16 mouse cellular contexts compared by ENCODE assay signal in genomic region chr2:26147706-26148370, GRCm38 (mm10). TPM values are rescaled to one million over a fixed set of nuclear protein-coding genes. Genes with fewer than 3 reads are reported as not detected.
A peak's percentile ranks its signal among the peaks of the same experiment; 100 is the strongest.
DNase-seq lines count a peak whose midpoint lies in the region; ATAC-seq and TF ChIP-seq lines count a peak whose summit lies in the region.
"Had no signal": no experiment of that assay in that cellular context is flagged by ENCODE, and none has a peak within 500 bp of the region (broad histone marks: within the 10 kb centered on the region; RNA-seq: fewer than 3 reads in every experiment).

No protein-coding gene starts in this region.

- TF ChIP-seq EP300 in stomach, postnatal 0 days (optimal IDR thresholded peaks at IDR 0.05), result no peak

- peak; percentile 32 for DNase-seq in gastrocnemius, adult 18-20 months (ENCODE audit: low spot score)
- no peak for DNase-seq in gastrocnemius, postnatal 14 days
- no peak for DNase-seq in limb, embryonic 10.5 days (ENCODE audit: low spot score)
- peak; percentile 62 for DNase-seq in embryo, embryonic 11 days
- DNase-seq in stomach, postnatal 0 days (ENCODE audit: low spot score), result no peak
- DNase-seq in cerebellum, postnatal 14 days, result no peak
- DNase-seq in heart, adult 9 months (ENCODE audit: low spot score in 2 of 2), result no peak
- DNase-seq: adrenal gland, adult 2 months; heart, postnatal 4 days; liver; lung, embryonic 14.5 days; spleen, adult 18-20 months had no signal

- peaks cover 13% of the 10 kb centered on the region; the same call in 1 of the 2 replicates for H3K4me1 ChIP-seq in limb, embryonic 12.5 days (replicated peaks)
- peaks cover 20% of the 10 kb centered on the region for H3K4me1 ChIP-seq in limb, embryonic 10.5 days
- H3K4me1 ChIP-seq in stomach, postnatal 0 days (replicated peaks; ENCODE audit: control insufficient read depth, insufficient read depth), result peaks cover 3% of the 10 kb centered on the region; the same call in 1 of the 2 replicates

- no peak overlapping the region for H3K4me3 ChIP-seq in limb, embryonic 12.5 days (replicated peaks)
- no peak overlapping the region for H3K4me3 ChIP-seq in limb, embryonic 10.5 days
- no peak overlapping the region for H3K4me3 ChIP-seq in stomach, postnatal 0 days (ENCODE audit: low read depth, low read length)
- H3K4me3 ChIP-seq: forebrain, embryonic 12.5 days; heart, embryonic 10.5 days; intestine, embryonic 15.5 days had no signal

- no peaks in the 10 kb centered on the region; the same call in 1 of the 2 replicates for H3K27me3 ChIP-seq in limb, embryonic 12.5 days
- no peaks in the 10 kb centered on the region for H3K27me3 ChIP-seq in limb, embryonic 10.5 days (ENCODE audit: low read depth, poor library complexity, severe bottlenecking)
- H3K27me3 ChIP-seq in stomach, postnatal 0 days (ENCODE audit: control insufficient read depth, insufficient read depth, low read length), result no peaks in the 10 kb centered on the region
- H3K27me3 ChIP-seq: forebrain, embryonic 12.5 days; intestine, embryonic 15.5 days had no signal

- H3K4me2 ChIP-seq in limb, embryonic 12.5 days, result no peak overlapping the region
- H3K4me2 ChIP-seq in stomach, postnatal 0 days (replicated peaks; ENCODE audit: low read depth), result no peak overlapping the region
- H3K4me2 ChIP-seq: forebrain, embryonic 12.5 days; intestine, embryonic 15.5 days; lung, embryonic 14.5 days had no signal

- intact Hi-C loops in gastrocnemius, postnatal 14 days (cut with DNase I; ENCODE audit: low total_unique reads), result no loop called here

- TF ChIP-seq CTCF in stomach, postnatal 0 days (IDR thresholded peaks at IDR 0.05; ENCODE audit: low read depth), result no peak

- no peaks in the 10 kb centered on the region for H3K36me3 ChIP-seq in limb, embryonic 12.5 days
- no peaks in the 10 kb centered on the region for H3K36me3 ChIP-seq in limb, embryonic 10.5 days
- H3K36me3 ChIP-seq in stomach, postnatal 0 days (ENCODE audit: control insufficient read depth, insufficient read depth, low read length), result no peaks in the 10 kb centered on the region
- H3K36me3 ChIP-seq: forebrain, embryonic 12.5 days; heart, embryonic 10.5 days; intestine, embryonic 15.5 days had no signal

- 29% methylated on average over 7 of the region's 7 CpGs for WGBS in limb, embryonic 12.5 days
- WGBS in limb, embryonic 10.5 days, result 42% methylated on average over 7 of the region's 7 CpGs
- 37% methylated on average over 7 of the region's 7 CpGs for WGBS in stomach, postnatal 0 days

- no peak overlapping the region for H3K27ac ChIP-seq in limb, embryonic 12.5 days
- H3K27ac ChIP-seq in limb, embryonic 10.5 days, result no peak overlapping the region
- no peak overlapping the region for H3K27ac ChIP-seq in stomach, postnatal 0 days (replicated peaks)
- H3K27ac ChIP-seq: forebrain, embryonic 12.5 days; heart, embryonic 10.5 days; intestine, embryonic 15.5 days had no signal

- ATAC-seq in limb, embryonic 12.5 days (ENCODE audit: insufficient number of reproducible peaks, insufficient read depth, low FRiP score, low TSS enrichment, low read depth), result no peak
- ATAC-seq in stomach, postnatal 0 days (ENCODE audit: low FRiP score, low TSS enrichment), result peak; percentile 39; the same call in 1 of the 2 replicates
- ATAC-seq: intestine, embryonic 15.5 days had no signal

- H3K9me3 ChIP-seq in limb, embryonic 12.5 days, result no peaks in the 10 kb centered on the region
- no peaks in the 10 kb centered on the region for H3K9me3 ChIP-seq in limb, embryonic 10.5 days (replicated peaks)
- no peaks in the 10 kb centered on the region for H3K9me3 ChIP-seq in stomach, postnatal 0 days (ENCODE audit: control insufficient read depth, low read length)
- H3K9me3 ChIP-seq: forebrain, embryonic 12.5 days; heart, embryonic 10.5 days; intestine, embryonic 15.5 days had no signal

- H3K9ac ChIP-seq in limb, embryonic 12.5 days (replicated peaks), result 0 out of 2 replicates have a peak overlapping the region, but pooled peaks have one; percentile 23
- H3K9ac ChIP-seq in stomach, postnatal 0 days (ENCODE audit: low read length), result 0 out of 2 replicates have a peak overlapping the region, but pooled peaks have one; percentile 23
- H3K9ac ChIP-seq: forebrain, embryonic 12.5 days; intestine, embryonic 15.5 days; lung, embryonic 14.5 days had no signal

RNA-seq across cellular contexts. Expression of gene Nacc2, which starts 24.8 kb away (rescaled TPM):
- 10 to 100 TPM; 23.4 to 24.5 TPM for total RNA-seq in gastrocnemius, adult 18-20 months (2021)
- total RNA-seq in gastrocnemius, postnatal 14 days (2021), result 10 to 100 TPM; 12.3 to 18.4 TPM
- 4.7 TPM in 2 replicates for polyA plus RNA-seq in limb, embryonic 12.5 days (2016; fragmentation: Nextera tagmentation; extraction: Ambion mirVana)
- 3.2 and 3.6 TPM in 2 replicates for polyA plus RNA-seq in limb, embryonic 10.5 days (2016; fragmentation: Nextera tagmentation; extraction: Ambion mirVana)
- polyA plus RNA-seq in stomach, postnatal 0 days (2015; fragmentation: Nextera tagmentation; extraction: Ambion mirVana), result 12.6 and 13.3 TPM in 2 replicates

Comparison
In these comparisons a context has a peak if more than half of its experiments do, and no peak if none do; other contexts are left out.
1. DNase-seq: peak in gastrocnemius, adult 18-20 months (single experiment) and embryo, embryonic 11 days (single experiment); none in gastrocnemius, postnatal 14 days (single experiment), limb, embryonic 10.5 days (single experiment), stomach, postnatal 0 days (single experiment), cerebellum, postnatal 14 days (0 of 2) and heart, adult 9 months (0 of 2).